Mouse (Mus musculus): Measurements from ENCODE around the gene C130026I21Rik.
"Not testable (repeated sequence)": the region's sequence is repeated elsewhere in the genome, so short reads cannot be mapped to it uniquely, and the experiment has no call there.

GRCm38 (mm10) chr1:85111572-85111971, 158.8 kb downstream of the C130026I21Rik start:
- not testable (repeated sequence) for TF ChIP-seq MAFK (IDR thresholded peaks at IDR 0.05; ENCODE audit: insufficient read depth, low read depth, low read length); ZNF384 (IDR thresholded peaks at IDR 0.05; ENCODE audit: low read depth, low read length); CHD2 (IDR thresholded peaks at IDR 0.05; ENCODE audit: low read depth, low read length); HCFC1 (IDR thresholded peaks at IDR 0.05; ENCODE audit: borderline replicate concordance, insufficient read depth, low read length); ZC3H11A (IDR thresholded peaks at IDR 0.05; ENCODE audit: borderline replicate concordance, low read depth, low read length)

Measured in ES-E14 (cell line).